Mouse (Mus musculus) liver, embryonic 11.5 days (tissue): Measurements from ENCODE around the gene Peak1. TPM values are rescaled to one million over a fixed set of nuclear protein-coding genes. Genes with fewer than 3 reads are reported as not detected.

Source experiments
- ATAC-seq: fragments of 200-750 bp; cut with Nextera tagmentation; replicated peaks from 2 replicates; pipeline ENCODE4 v1.8.0; 2017; ENCODE audit warnings: moderate number of reproducible peaks, mild to moderate bottlenecking, moderate TSS enrichment, moderate library complexity; ENCODE audit not compliant: low FRiP score
- DNase-seq: peaks from one replicate; pipeline ENCODE4 v3.0.0-alpha.2; 2017; ENCODE audit warnings: low spot score
- H3K27ac ChIP-seq: fragments of 300-500 bp; sonication (generic); 2 replicates; pipeline ENCODE4 v1.5.1; 2014; ENCODE audit warnings: mild to moderate bottlenecking, low read depth, low read length, control low read depth
- H3K27me3 ChIP-seq: fragments of 300-500 bp; sonication (generic); replicated peaks from 2 replicates; pipeline ENCODE4 v1.6.1; 2014; ENCODE audit warnings: low read length, mixed read lengths; ENCODE audit not compliant: control insufficient read depth, insufficient read depth
- H3K36me3 ChIP-seq: fragments of 300-500 bp; sonication (generic); 2 replicates; pipeline ENCODE4 v1.6.1; 2014; ENCODE audit warnings: mild to moderate bottlenecking, low read length, moderate library complexity, mixed read lengths; ENCODE audit not compliant: control insufficient read depth, insufficient read depth
- H3K4me1 ChIP-seq: fragments of 300-500 bp; sonication (generic); replicated peaks from 2 replicates; pipeline ENCODE4 v1.6.1; 2014; ENCODE audit warnings: low read length, mixed read lengths; ENCODE audit not compliant: control insufficient read depth, insufficient read depth
- H3K4me2 ChIP-seq: fragments of 300-500 bp; sonication (generic); 2 replicates; pipeline ENCODE4 v1.6.1; 2014; ENCODE audit warnings: mild to moderate bottlenecking, control low read depth, moderate library complexity
- H3K4me3 ChIP-seq: fragments of 300-500 bp; sonication (generic); 2 replicates; pipeline ENCODE4 v1.5.1; 2014; ENCODE audit warnings: low read depth, low read length, control low read depth
- H3K9ac ChIP-seq: fragments of 300-500 bp; sonication (generic); 2 replicates; pipeline ENCODE4 v1.6.1; 2014; ENCODE audit warnings: low read depth, low read length, control low read depth
- H3K9me3 ChIP-seq: fragments of 300-500 bp; sonication (generic); 2 replicates; pipeline ENCODE4 v1.6.1; 2016; ENCODE audit warnings: low read length, inconsistent platforms, mixed read lengths; ENCODE audit not compliant: control insufficient read depth
- WGBS: fragments of 180-500 bp; shearing (Covaris S2); extraction: QIAGEN DNeasy Blood & Tissue Kit; methylation state at CpG from one replicate; pipeline ENCODE4 v1.1.7; 2014; 5-methylcytosine and 5-hydroxymethylcytosine counted together
- polyA plus RNA-seq: library from polyadenylated mRNA; unstranded; fragments of >200 nt; fragmentation: Nextera tagmentation; extraction: Ambion mirVana; gene quantifications from 2 replicates; pipeline ENCODE4 v1.2.1, GENCODE M21; 2014

Gene Peak1
- polyA plus RNA-seq, 1 experiment from 2014 or later: 10.0 TPM

DNA sequence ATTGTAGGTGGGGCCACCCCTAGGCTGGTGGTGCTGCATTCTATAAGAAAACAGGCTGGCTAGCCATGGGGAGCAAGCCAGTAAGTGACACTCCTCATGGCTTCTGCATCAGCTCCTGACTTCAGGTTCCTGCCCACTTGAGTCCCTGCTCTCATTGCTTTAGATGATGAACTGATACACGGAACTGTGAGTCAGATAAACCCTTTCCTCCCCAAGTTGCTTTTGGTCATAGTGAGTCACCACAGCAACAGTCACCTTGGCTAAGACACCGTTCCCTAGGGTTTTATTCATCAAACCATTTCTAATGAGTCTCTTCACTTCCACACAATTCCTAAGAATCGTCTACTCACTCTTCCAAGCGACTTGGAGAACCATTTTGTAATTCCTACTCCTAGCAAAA is 220.9 kb downstream of the Peak1 start:
- Histone ChIP-seq H3K4me3 (no peak overlapping the region), H3K4me2 (no peak overlapping the region), H3K9me3 (no peaks in the 10 kb centered on the region), H3K4me1 (peaks cover 3% of the 10 kb centered on the region; the same call in 1 of the 2 replicates), H3K27ac (no peak overlapping the region), H3K27me3 (0 out of 2 replicates have a peak, but pooled peaks cover 3% of the 10 kb centered on the region), H3K36me3 (no peaks in the 10 kb centered on the region), H3K9ac (no peak overlapping the region)
- 74% methylated on average over 4 of the region's 4 CpGs for WGBS
- DNase-seq (no peak), ATAC-seq (no peak)

- Histone ChIP-seq H3K9ac (no peak overlapping the region), H3K27me3 (0 out of 2 replicates have a peak, but pooled peaks cover 3% of the 10 kb centered on the region), H3K36me3 (no peaks in the 10 kb centered on the region), H3K4me3 (no peak overlapping the region), H3K4me1 (no peaks in the 10 kb centered on the region), H3K27ac (no peak overlapping the region), H3K4me2 (no peak overlapping the region), H3K9me3 (no peaks in the 10 kb centered on the region)
- ATAC-seq (no peak), DNase-seq (no peak)
- WGBS: 68% methylated on average over 3 of the region's 3 CpGs
Measured at GRCm38 (mm10) chr9:56195193-56195592, 222.7 kb downstream of the Peak1 start.

DNA sequence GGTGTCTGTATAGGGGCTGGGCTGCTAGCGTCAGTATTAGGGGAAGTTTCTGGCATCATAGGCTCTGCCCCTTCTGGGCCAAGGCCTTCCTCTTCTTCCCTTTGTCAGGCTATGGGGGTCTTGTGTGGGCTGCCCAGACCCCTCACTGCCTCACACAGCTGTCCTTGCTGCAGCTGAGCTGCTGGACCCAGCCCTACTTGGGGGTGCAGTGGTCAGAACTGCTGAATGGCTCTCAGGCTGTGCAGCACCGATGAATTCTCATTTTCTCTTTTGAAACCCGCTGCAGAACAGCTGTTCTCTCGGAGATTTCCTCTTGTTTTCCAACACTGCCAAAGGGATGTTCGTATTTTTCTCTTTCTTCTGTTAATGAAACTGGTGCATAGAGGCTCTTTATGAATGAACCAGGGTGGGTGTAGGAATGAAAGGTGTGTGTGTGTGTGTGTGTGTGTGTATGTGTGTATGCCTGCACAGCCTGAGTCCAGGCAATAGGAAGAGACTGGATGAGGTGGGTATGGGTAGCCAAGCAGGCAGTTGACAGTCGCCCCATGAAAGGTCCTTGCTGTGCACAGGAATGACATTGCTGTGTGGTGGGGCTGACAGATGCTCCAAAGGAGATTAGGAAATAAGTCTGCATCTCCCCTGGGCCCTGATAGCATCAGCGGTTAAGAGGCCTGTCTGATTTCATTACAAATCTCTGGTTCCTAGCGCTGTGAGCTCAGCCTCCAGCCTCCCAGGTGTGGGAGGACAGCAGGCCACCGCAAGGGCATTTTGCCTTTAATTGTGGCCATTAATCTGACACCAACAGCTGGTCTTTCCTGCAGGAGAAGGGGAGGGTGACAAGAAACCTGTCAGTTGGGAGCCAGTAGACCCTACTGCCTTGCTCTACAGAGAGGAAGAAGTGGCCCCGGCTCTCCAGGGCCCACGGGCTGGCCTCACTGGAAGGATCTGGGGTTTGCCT is 226.1 kb downstream of the Peak1 start:
- WGBS: 63% methylated on average over 11 of the region's 11 CpGs
- DNase-seq (no peak), ATAC-seq (no peak)
- H3K27me3 ChIP-seq: 0 out of 2 replicates have a peak, but pooled peaks cover 3% of the 10 kb centered on the region
- no peak overlapping the region for H3K4me3 ChIP-seq
- no peaks in the 10 kb centered on the region for H3K4me1 ChIP-seq
- H3K4me2 ChIP-seq: no peak overlapping the region
- H3K9ac ChIP-seq: no peak overlapping the region
- no peak overlapping the region for H3K27ac ChIP-seq
- no peaks in the 10 kb centered on the region for H3K36me3 ChIP-seq
- H3K9me3 ChIP-seq: no peaks in the 10 kb centered on the region

DNA sequence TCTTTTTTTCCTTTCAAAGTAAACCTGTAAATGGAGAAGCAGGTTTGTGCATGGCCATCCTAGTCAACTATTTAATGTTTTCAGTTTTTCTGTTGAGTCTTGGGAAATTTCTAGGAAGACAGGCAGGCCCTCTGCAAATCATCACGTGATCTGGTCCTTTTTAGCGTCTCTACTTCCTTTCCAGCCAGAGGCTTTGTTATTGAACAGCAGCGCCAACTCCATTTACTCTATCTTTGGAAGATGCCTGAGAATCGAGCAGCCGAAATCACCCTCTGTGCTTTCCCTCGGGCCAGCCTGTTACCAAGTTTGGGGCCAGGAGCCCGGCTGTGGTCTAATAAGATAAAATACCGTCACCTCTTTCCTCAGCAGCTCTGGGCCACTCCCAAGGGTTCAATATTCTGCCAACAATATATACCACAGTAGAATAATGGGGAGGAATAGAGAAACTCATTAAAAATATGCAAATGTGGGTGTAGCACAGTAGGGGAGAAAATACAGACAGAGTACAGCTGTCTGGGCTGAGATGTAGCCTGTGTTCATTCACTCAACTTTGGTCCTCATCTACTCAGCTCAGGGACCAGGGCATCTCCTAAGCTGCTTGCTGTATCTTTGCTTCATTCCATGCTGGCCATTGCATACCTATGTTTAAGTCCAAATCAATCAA is 237.6 kb downstream of the Peak1 start:
- Histone ChIP-seq H3K4me3 (no peak overlapping the region), H3K9me3 (no peaks in the 10 kb centered on the region), H3K36me3 (no peaks in the 10 kb centered on the region), H3K4me1 (no peaks in the 10 kb centered on the region), H3K27ac (no peak overlapping the region), H3K9ac (no peak overlapping the region), H3K27me3 (no peaks in the 10 kb centered on the region), H3K4me2 (no peak overlapping the region)
- ATAC-seq (no peak), DNase-seq (no peak)
- WGBS: 38% methylated on average over 8 of the region's 8 CpGs

DNA sequence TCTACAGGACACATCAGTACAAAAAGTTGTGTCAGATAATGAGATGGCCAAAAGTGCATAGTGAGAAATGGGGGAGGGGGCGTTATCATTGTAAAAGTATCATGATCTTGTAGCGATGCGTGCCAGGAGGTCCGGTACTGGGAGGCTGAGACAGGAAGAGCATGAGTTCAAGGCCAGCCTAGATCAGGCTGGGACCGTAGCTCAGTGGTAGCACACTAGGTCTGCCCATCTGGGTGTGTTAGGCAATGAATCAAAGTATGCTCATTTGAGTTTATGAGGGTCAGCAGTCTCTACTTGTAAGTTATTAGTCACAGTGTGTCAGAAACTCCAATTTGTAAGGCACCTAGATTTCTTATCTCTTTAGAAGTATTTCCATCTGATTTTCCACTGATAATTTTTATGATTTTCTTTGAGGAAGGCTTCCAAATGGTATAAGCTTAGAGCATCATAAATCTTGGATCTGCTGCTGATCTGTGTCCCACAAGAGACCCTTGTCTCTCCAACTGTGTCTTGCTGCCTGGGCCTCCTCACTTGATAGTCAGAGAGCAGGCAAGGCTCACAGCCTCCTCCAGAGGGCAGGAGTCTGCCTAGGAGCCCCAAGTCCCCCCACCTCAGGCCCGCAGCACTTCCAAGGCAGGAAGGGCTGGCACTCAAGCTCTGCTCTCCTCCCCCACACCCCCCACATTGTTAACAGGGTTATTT is 238.3 kb downstream of the Peak1 start:
- no peak overlapping the region for H3K4me2 ChIP-seq
- no peak overlapping the region for H3K4me3 ChIP-seq

GRCm38 (mm10) chr9:56177354-56177753 is 240.5 kb downstream of the Peak1 start:
- 82% methylated on average over 4 of the region's 4 CpGs for WGBS
- H3K4me1 ChIP-seq: no peaks in the 10 kb centered on the region
- H3K27ac ChIP-seq: no peak overlapping the region
- H3K4me2 ChIP-seq: no peak overlapping the region
- no peaks in the 10 kb centered on the region for H3K9me3 ChIP-seq
- no peaks in the 10 kb centered on the region for H3K27me3 ChIP-seq
- H3K9ac ChIP-seq: no peak overlapping the region
- DNase-seq: no peak
- no peaks in the 10 kb centered on the region for H3K36me3 ChIP-seq
- H3K4me3 ChIP-seq: no peak overlapping the region
- no peak for ATAC-seq

More for the DNA sequence above, 238.3 kb downstream of the Peak1 start:
- no peaks in the 10 kb centered on the region for H3K4me1 ChIP-seq
- H3K9me3 ChIP-seq: no peaks in the 10 kb centered on the region
- 72% methylated on average over 6 of the region's 6 CpGs for WGBS
- H3K27ac ChIP-seq: no peak overlapping the region
- no peak overlapping the region for H3K9ac ChIP-seq
- H3K27me3 ChIP-seq: no peaks in the 10 kb centered on the region
- no peaks in the 10 kb centered on the region for H3K36me3 ChIP-seq
- DNase-seq (no peak), ATAC-seq (no peak)

DNA sequence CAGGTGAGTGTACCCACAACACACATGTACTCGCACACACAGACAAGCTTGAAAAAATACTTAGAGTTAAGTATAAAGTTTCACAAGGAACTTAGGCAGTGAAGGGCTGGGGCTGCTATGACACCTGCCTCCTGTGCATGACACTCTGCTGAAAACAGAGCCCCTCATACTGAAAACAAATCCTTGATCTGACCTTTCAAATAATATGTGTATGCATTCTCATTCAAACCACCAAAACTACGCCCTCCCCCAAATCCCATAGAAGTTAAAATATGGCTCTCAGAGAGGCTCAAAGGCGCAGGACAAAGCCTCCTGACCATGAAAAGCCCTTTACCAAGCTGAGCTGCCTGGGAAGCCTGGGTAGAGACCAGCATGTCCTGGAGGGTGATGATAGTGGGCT is 242.6 kb downstream of the Peak1 start:
- no peak overlapping the region for H3K9ac ChIP-seq
- no peak overlapping the region for H3K4me2 ChIP-seq
- H3K36me3 ChIP-seq: no peaks in the 10 kb centered on the region
- no peak overlapping the region for H3K27ac ChIP-seq
- ATAC-seq (no peak), DNase-seq (no peak)
- H3K4me3 ChIP-seq: no peak overlapping the region
- H3K4me1 ChIP-seq: no peaks in the 10 kb centered on the region
- no peaks in the 10 kb centered on the region for H3K27me3 ChIP-seq
- no peaks in the 10 kb centered on the region for H3K9me3 ChIP-seq
- 81% methylated on average over 3 of the region's 3 CpGs for WGBS

DNA sequence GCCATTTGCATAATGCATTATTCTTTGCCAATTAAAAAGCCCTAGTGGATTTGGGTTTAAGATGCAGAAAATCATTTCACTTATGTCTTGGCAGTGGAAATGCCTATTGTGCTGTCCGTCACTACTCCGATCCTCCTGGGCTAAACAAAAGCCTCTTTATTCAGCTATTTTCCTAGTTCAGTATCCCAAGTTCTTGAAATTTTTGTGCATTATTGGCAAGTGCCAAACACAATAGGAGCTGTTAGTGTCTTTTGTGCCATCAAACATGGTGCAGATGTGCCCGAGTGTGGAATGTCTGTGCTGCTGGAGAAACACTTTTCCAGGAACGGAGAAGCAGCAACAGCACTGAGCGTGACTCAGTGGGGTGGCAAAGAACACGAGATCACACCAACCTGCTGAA is 250.2 kb downstream of the Peak1 start:
- Histone ChIP-seq H3K4me1 (peaks cover 7% of the 10 kb centered on the region; the same call in 1 of the 2 replicates), H3K9ac (no peak overlapping the region), H3K27me3 (no peaks in the 10 kb centered on the region), H3K4me3 (no peak overlapping the region), H3K9me3 (no peaks in the 10 kb centered on the region), H3K27ac (no peak overlapping the region), H3K4me2 (no peak overlapping the region), H3K36me3 (no peaks in the 10 kb centered on the region)
- no peak for ATAC-seq
- DNase-seq: no peak
- WGBS: 79% methylated on average over 6 of the region's 6 CpGs
